Mouse (Mus musculus) fibroblast of lung, adult 2 months (primary cell): ENCODE data around the gene Olfr1162.
"Not testable (repeated sequence)": the region's sequence is repeated elsewhere in the genome, so short reads cannot be mapped to it uniquely, and the experiment has no call there.

ENCODE experiments used
- DNase-seq: peaks from one replicate; pipeline ENCODE4 v3.0.0-alpha.2; 2011; ENCODE audit warnings: low read depth

The Olfr1162 gene

DNA sequence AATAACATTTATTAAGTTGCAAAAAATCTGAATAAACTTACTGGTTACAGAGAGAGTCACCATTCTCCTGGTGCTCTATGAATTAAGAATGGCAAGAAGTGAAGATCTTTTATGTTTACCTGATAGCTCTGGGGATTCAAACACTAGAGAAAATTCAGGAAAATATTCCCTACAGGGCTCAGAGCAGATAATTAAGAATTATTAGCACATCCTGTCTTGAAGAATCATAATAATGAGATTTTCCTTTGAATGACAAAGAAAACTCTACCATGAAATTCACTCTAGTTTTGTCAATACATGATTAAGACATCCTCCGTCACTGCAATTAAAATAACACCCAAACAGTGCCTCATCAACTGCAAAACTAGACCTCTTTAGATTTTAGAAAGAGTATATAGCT, at the start of gene Olfr1162:
TSS of gene Olfr1162 (minus strand) at position 101 of the 400 bp plus-strand sequence.
- DNase-seq: no peak

DNA sequence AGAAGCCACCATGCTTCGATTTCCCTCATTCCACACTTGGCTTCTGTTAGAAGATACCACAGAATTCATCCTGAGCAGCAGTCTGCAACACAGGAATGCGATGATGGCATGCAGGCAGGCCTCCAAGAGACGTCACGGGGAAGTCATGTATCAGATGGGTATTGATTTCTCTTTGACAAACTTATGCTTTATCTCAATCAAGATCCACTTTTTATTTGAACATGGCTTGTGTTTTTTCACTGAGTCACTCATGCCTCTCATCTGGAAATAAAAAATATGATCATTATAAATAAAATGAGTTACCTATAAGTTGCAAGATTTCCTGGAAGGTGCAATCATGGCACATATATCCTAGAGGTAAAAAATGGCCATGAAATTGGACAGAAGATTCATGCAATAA, 42.9 kb upstream of the Olfr1162 start, which contains the start of gene Olfr1164:
TSS of gene Olfr1164 (minus strand) at position 101 of the 400 bp plus-strand sequence.
- DNase-seq: no peak

DNA sequence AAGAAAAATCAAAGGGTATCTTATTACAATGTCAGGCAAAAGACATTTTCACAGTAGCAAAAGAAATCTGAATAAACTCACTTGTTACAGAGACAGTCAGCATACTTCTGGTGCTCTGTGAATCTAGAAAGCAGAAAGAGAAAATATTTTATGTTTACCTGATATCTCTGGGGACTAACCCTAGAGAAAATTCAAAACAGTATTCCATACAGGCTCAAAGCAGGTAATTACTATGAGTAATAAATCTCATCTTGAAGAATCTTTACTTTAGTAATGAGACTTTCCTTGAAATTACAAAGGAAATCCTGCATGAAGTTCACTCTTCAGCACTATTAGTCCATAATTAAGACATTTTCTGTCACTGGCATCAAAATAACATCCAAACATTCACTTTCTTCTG, 20.8 kb upstream of the Olfr1162 start, which contains the start of gene Olfr1163:
TSS of gene Olfr1163 (minus strand) at position 101 of the 400 bp plus-strand sequence.
- DNase-seq: no peak

DNA sequence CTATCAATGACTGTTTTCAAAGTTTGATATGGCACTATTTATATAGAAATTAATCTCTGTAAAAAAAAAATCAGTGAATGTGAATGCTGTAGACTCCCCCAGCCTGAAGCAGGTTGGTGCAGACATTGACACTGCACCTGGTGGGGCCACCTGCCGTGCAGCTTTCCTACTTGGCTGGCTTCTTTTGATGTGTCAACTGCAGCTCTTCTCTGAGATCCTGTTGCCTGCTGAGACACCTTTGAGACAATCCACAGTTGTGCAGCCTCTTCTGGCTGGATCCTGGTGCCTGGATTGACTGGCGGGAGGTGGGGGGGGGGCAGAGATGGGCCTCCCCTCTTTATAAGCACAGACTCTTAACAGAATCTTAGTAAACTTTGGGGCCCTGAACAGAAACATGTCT, 12.7 kb upstream of the Olfr1162 start:
- DNase-seq: no peak

DNA sequence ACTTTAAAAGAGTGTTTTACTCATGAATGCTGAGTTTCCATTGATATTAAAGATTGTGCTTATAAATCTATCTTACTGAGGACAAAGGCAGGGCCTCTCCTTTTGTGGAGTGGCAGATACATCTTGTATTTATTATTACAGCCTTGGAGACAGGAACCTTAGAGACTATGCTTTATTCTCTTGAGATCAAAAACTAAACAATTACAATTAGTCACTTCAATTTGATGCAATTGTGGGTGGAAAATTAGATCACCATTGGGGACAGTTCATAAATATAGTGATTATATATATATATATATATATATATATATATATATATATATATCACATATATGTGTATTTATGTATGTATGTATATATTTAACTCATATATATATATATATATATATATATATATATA, 13.3 kb downstream of the Olfr1162 start, which contains the start of gene Olfr73:
TSS of gene Olfr73 (minus strand) at position 101 of the 400 bp plus-strand sequence.
- DNase-seq: no peak

DNA sequence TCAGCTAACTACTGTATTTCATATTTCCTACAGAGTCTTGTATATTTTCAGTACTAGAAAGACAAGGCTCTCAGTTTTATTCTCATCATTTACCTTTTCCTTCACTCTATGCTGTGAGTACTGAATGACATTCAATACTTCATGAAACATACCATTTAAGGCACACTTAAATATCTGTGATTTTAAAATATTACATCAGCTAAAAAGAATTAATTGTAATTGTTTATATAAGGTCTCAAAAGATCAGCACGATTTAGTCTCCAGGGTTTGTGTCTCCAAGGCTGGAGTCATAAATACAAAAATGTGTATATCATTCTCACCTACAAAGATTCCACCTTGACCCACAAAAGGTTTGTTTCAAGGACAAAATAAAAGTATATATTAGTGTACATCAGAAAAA, 28.5 kb downstream of the Olfr1162 start, which contains the start of gene Olfr1161:
TSS of gene Olfr1161 (plus strand) at position 301 of the 400 bp plus-strand sequence.
- not testable (repeated sequence) for DNase-seq

DNA sequence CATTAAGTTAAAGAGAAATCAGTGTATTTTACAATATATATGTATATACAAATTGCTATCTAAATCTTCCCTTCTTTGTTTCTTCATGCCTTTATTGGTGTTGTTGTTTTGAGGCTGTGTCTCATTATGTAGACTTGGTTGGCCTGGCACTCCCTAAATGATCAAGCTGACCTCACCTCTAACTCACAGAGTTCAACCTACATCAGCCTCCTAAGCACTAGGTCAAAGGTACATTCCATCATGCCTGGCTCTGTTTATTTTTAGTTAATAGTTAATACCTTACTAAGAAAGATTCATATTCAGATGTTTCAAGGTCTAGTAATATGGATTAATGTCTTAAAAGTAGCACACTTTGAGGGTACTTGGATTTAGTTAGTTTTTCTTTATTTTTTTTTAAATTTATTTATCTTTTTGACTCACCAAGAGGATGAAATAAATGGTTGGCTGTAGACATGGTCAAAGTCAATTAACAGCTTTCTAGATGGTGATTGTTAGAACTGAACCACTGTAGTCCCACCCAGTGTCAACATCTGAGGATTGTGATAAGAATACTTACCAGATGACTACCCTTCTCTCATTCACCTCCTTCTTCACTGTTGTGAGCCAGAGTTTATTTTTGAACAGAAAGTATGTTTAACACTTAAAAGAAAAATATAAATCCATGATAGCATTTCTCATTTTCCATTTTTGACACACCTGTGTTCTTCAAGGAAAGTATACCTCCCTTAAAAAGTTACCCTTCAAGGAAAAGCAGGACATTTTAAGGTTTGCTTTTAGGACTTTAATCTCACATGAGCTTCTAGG, 43.2 kb downstream of the Olfr1162 start, which contains the start of gene Olfr1160:
TSS of gene Olfr1160 (minus strand) at position 754 of the 804 bp plus-strand sequence.
- no peak for DNase-seq
